Mouse (Mus musculus): ENCODE data around the gene Wdr74. TPM values are rescaled to one million over a fixed set of nuclear protein-coding genes. Genes with fewer than 3 reads are reported as not detected.

The Wdr74 gene
- polyA plus RNA-seq, 1 experiment from 2014 or later = 71.3 TPM

DNA sequence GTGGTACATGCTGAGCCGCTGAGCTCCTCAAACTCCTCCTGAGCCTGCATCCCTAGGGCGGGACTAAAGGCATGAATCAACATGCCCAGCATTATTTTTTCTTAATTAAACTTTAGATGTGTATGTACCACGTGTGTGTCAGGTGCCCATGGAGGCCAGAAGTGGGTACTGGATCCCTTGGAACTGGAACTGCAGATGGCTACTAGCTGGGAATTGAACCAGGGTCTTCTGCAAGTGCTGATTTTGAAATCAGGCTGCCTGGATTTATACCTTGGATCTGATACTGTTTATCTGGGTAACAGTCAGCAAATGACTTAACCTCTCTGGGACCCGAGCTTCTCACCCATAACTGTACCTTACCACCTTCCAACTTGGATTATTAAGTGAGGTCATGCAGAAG is 13.6 kb upstream of the Wdr74 start:
- Histone ChIP-seq H3K4me1 (replicated peaks; ENCODE audit: insufficient read depth, low read length) (peaks cover 12% of the 10 kb centered on the region; the same call in 1 of the 2 replicates), H3K9ac (ENCODE audit: low read depth, low read length) (peak overlapping the region; percentile 56; the same call in 1 of the 2 replicates), H3K4me3 (replicated peaks; ENCODE audit: low read depth, low read length) (peak overlapping the region; percentile 55; the same call in 1 of the 2 replicates), H3K27ac (no peak overlapping the region; the same call in 1 of the 2 replicates), H3K9me3 (replicated peaks; ENCODE audit: low read length) (no peaks in the 10 kb centered on the region), H3K4me2 (ENCODE audit: low read length) (peak overlapping the region; percentile 62), H3K36me3 (ENCODE audit: insufficient read depth, low read length) (peaks cover 18% of the 10 kb centered on the region), H3K27me3 (ENCODE audit: insufficient read depth, low read length) (no peaks in the 10 kb centered on the region)
- no peak for DNase-seq (ENCODE audit: low spot score)
- no peak for ATAC-seq (replicated peaks; ENCODE audit: low FRiP score, low read depth)
- TF ChIP-seq CTCF (IDR thresholded peaks at IDR 0.05; ENCODE audit: low read depth) = no peak
- 42% methylated on average over 4 of the region's 4 CpGs for WGBS

DNA sequence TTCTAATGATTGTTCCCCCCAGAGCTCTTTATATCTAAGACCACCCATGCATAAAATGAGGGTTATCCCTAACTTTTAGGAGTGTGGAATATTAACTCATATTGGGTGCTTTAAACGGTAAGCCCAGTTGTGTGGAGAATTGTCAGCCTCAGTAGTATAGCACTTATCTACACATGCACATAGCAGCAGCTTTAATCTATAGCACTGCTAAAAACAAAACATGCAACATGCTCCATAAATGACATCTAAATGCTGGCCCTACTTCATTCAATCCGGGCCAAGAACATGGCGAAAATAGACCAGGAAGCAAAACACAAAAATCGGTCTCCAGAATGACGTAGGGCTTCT is 13.1 kb upstream of the Wdr74 start:
- Histone ChIP-seq H3K27ac (peak overlapping the region; percentile 88), H3K27me3 (ENCODE audit: insufficient read depth, low read length) (no peaks in the 10 kb centered on the region), H3K9me3 (replicated peaks; ENCODE audit: low read length) (no peaks in the 10 kb centered on the region), H3K4me3 (replicated peaks; ENCODE audit: low read depth, low read length) (peak overlapping the region; percentile 55), H3K9ac (ENCODE audit: low read depth, low read length) (peak overlapping the region; percentile 56), H3K4me2 (ENCODE audit: low read length) (peak overlapping the region; percentile 62), H3K4me1 (replicated peaks; ENCODE audit: insufficient read depth, low read length) (peaks cover 12% of the 10 kb centered on the region; the same call in 1 of the 2 replicates), H3K36me3 (ENCODE audit: insufficient read depth, low read length) (peaks cover 19% of the 10 kb centered on the region)
- no peak for TF ChIP-seq CTCF (IDR thresholded peaks at IDR 0.05; ENCODE audit: low read depth)
- ATAC-seq (replicated peaks; ENCODE audit: low FRiP score, low read depth) = 0 out of 2 replicates have a peak, but pooled peaks have one; percentile 0
- 1% methylated on average over 5 of the region's 5 CpGs for WGBS
- no peak for DNase-seq (ENCODE audit: low spot score)

DNA sequence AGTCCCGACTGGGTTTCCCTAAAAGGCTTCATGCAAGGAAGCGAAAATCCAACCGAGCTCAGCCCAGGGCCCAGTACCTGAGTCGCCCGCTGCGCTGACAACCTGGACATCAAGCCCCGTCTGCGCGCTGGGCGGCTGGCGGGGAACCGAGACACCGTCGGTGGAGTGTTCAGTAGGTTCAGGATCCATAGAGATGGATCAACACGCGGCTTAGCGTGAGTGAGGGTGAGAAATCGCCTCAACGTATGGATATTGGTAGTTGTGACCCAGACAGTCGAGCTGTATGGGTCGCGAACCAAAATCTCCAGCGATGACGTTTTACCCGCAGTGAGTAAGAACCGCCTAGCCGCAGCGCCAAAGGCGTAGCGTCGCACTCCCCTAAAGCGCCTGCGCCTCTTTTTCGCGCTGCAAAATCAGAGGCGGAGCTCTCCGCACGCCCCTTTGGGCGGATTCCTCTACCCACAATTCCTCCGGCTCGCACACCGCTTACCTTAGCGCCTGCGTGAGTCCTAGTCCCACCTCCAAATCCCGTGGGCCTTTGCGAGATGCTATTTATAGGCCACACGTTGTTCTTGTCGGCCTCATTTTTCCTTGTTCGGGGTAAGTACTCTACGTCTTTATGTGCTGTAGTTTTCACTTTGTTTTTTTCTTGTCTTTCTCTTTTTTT is 12.6 kb upstream of the Wdr74 start, which contains the start of gene Slc3a2:
Slc3a2 (minus strand) TSS at position 463 of the 667 bp plus-strand sequence.
- no peaks in the 10 kb centered on the region for H3K27me3 ChIP-seq (ENCODE audit: insufficient read depth, low read length)
- H3K4me3 ChIP-seq (replicated peaks; ENCODE audit: low read depth, low read length) = peak within 1 kb of the TSS; percentile 55
- TF ChIP-seq CTCF (IDR thresholded peaks at IDR 0.05; ENCODE audit: low read depth) = no peak
- peak within 1 kb of the TSS; percentile 62 for H3K4me2 ChIP-seq (ENCODE audit: low read length)
- peak within 1 kb of the TSS; percentile 88 for H3K27ac ChIP-seq
- peak within 1 kb of the TSS; percentile 73 for H3K9ac ChIP-seq (ENCODE audit: low read depth, low read length)
- no peaks in the 10 kb centered on the region for H3K9me3 ChIP-seq (replicated peaks; ENCODE audit: low read length)
- ATAC-seq (replicated peaks; ENCODE audit: low FRiP score, low read depth) (peak; percentile 98), DNase-seq (ENCODE audit: low spot score) (peak; percentile 99)
- peaks cover 19% of the 10 kb centered on the region for H3K36me3 ChIP-seq (ENCODE audit: insufficient read depth, low read length)
- WGBS = under 1% methylated on average over 50 of the region's 50 CpGs
- H3K4me1 ChIP-seq (replicated peaks; ENCODE audit: insufficient read depth, low read length) = peaks cover 12% of the 10 kb centered on the region; the same call in 1 of the 2 replicates

DNA sequence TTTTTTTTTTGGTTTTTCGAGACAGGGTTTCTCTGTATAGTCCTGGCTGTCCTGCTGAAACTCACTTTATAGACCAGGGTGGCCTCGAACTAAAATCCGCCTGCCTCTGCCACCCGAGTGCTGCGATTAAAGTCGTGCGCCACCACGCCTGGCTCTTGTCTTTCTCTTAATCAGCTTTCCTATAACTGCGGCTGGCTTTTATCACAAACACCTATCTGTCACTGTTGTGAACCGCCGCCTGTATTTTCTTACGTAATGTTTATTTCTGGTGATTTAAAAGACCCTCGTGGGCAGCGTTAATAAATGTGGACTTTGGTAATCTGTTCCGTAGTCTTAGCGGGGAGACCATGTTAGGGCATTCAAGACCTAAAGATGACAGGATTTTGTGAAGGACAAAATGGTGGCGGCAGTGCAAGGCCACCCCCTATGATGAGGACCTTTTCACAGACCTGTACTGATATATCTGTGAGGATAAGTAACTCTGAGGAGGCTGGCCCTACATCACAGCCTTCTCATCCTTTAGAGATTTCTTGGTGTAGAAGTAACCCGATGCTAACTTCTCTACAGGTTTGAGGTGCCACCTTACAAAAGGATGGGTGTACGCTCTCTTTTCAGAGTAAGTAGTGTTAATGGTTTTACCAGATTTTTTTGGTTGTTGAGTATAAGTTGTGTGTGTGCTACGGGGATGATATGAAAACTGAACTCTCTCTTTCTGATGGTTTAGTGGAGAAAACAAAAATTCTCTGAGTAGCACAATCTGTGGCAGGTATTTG is 11.9 kb upstream of the Wdr74 start:
- Histone ChIP-seq H3K27me3 (ENCODE audit: insufficient read depth, low read length) (no peaks in the 10 kb centered on the region), H3K4me1 (replicated peaks; ENCODE audit: insufficient read depth, low read length) (peaks cover 12% of the 10 kb centered on the region; the same call in 1 of the 2 replicates), H3K9ac (ENCODE audit: low read depth, low read length) (peak overlapping the region; percentile 73), H3K36me3 (ENCODE audit: insufficient read depth, low read length) (peaks cover 19% of the 10 kb centered on the region), H3K27ac (peak overlapping the region; percentile 64), H3K4me2 (ENCODE audit: low read length) (peak overlapping the region; percentile 59), H3K4me3 (replicated peaks; ENCODE audit: low read depth, low read length) (peak overlapping the region; percentile 55), H3K9me3 (replicated peaks; ENCODE audit: low read length) (no peaks in the 10 kb centered on the region)
- WGBS = under 1% methylated on average over 19 of the region's 20 CpGs
- DNase-seq (ENCODE audit: low spot score) = peak; percentile 61
- ATAC-seq (replicated peaks; ENCODE audit: low FRiP score, low read depth) = no peak
- no peak for TF ChIP-seq CTCF (IDR thresholded peaks at IDR 0.05; ENCODE audit: low read depth)

DNA sequence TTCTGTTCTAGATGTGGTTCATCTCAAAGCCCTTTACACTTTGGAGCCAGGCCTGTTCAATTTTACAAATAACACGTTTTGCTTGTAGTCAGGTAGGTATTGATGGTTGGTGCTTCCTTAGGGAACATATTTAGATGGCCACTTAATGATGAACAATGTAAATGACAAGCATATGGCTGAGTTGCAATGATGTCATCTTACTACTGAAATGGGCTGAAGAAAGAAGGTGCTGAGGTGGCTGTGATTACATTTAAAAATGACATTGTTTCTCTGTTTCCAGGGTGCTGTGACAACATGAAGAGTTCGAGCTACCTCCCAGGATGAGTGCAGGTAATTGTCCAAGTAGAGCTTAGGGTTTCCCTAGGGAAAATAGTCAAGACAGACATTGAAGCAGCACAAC is 11.2 kb upstream of the Wdr74 start:
- Histone ChIP-seq H3K4me3 (replicated peaks; ENCODE audit: low read depth, low read length) (peak overlapping the region; percentile 55), H3K27me3 (ENCODE audit: insufficient read depth, low read length) (no peaks in the 10 kb centered on the region), H3K4me1 (replicated peaks; ENCODE audit: insufficient read depth, low read length) (peaks cover 12% of the 10 kb centered on the region; the same call in 1 of the 2 replicates), H3K9me3 (replicated peaks; ENCODE audit: low read length) (no peaks in the 10 kb centered on the region), H3K27ac (no peak overlapping the region; the same call in 1 of the 2 replicates), H3K4me2 (ENCODE audit: low read length) (peak overlapping the region; percentile 59), H3K9ac (ENCODE audit: low read depth, low read length) (peak overlapping the region; percentile 73), H3K36me3 (ENCODE audit: insufficient read depth, low read length) (peaks cover 19% of the 10 kb centered on the region)
- no peak for DNase-seq (ENCODE audit: low spot score)
- no peak for ATAC-seq (replicated peaks; ENCODE audit: low FRiP score, low read depth)
- 2% methylated on average over 2 of the region's 2 CpGs for WGBS
- no peak for TF ChIP-seq CTCF (IDR thresholded peaks at IDR 0.05; ENCODE audit: low read depth)

DNA sequence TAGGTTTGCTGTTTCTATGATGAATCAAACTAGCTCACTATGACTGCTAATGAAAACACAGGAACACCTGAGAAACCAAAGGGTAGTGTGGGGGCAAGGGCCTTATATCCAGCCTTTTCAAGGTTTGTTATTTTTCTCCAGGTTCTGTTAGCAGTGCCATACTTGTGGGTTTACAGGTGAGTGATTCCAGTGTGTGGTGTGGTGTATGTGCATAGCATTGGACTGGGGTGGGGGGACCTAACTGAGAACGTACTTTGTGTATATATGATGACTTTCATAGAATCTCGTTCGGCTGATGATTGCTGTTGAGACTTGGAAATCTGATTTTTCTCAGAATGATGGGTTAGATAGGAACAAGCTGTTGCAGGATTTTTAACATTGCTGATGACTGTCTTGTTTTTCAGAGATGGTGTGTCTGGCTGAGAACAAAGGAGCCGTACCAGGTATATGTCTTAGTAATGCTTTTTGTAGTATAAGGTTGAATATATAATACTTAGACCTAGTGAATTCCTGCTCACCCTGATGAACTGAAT is 10.5 kb upstream of the Wdr74 start:
- H3K4me2 ChIP-seq (ENCODE audit: low read length) = peak overlapping the region; percentile 59
- H3K4me3 ChIP-seq (replicated peaks; ENCODE audit: low read depth, low read length) = peak overlapping the region; percentile 55
- H3K27me3 ChIP-seq (ENCODE audit: insufficient read depth, low read length) = no peaks in the 10 kb centered on the region
- peaks cover 19% of the 10 kb centered on the region for H3K36me3 ChIP-seq (ENCODE audit: insufficient read depth, low read length)
- H3K27ac ChIP-seq = no peak overlapping the region
- 37% methylated on average over 4 of the region's 4 CpGs for WGBS
- H3K9me3 ChIP-seq (replicated peaks; ENCODE audit: low read length) = no peaks in the 10 kb centered on the region
- H3K4me1 ChIP-seq (replicated peaks; ENCODE audit: insufficient read depth, low read length) = peaks cover 12% of the 10 kb centered on the region; the same call in 1 of the 2 replicates
- no peak for DNase-seq (ENCODE audit: low spot score)
- no peak for TF ChIP-seq CTCF (IDR thresholded peaks at IDR 0.05; ENCODE audit: low read depth)
- H3K9ac ChIP-seq (ENCODE audit: low read depth, low read length) = peak overlapping the region; percentile 73; the same call in 1 of the 2 replicates
- no peak for ATAC-seq (replicated peaks; ENCODE audit: low FRiP score, low read depth)

Data from kidney, postnatal 0 days (tissue).